Mouse (Mus musculus) lung, embryonic 16.5 days (tissue): ENCODE measurements at regions not wholly inside any gene's neighbourhood (a gene's known extent, or its start where the extent isn't known, plus 50 kb on each side); places are given as distances from the start of the nearest gene placed in this dataset.

ENCODE experiments used
- ATAC-seq: fragments of 200-750 bp; cut with Nextera tagmentation; 2 replicates; pipeline ENCODE4 v1.8.0; 2017; ENCODE audit warnings: low read depth, mild to moderate bottlenecking, moderate library complexity
- H3K27ac ChIP-seq: fragments of 300-500 bp; sonication (generic); 2 replicates; pipeline ENCODE4 v1.5.1; 2014; ENCODE audit warnings: mild to moderate bottlenecking, control low read depth, low read length
- H3K27me3 ChIP-seq: fragments of 300-500 bp; sonication (generic); 2 replicates; pipeline ENCODE4 v1.6.1; 2014; ENCODE audit warnings: low read depth, low read length, mixed read lengths; ENCODE audit not compliant: control insufficient read depth, insufficient read depth
- H3K36me3 ChIP-seq: fragments of 300-500 bp; sonication (generic); 2 replicates; pipeline ENCODE4 v1.6.1; 2014; ENCODE audit warnings: low read length; ENCODE audit not compliant: control insufficient read depth, insufficient read depth
- H3K4me1 ChIP-seq: fragments of 300-500 bp; sonication (generic); replicated peaks from 2 replicates; pipeline ENCODE4 v1.6.1; 2014; ENCODE audit warnings: low read length, mixed read lengths; ENCODE audit not compliant: control insufficient read depth, insufficient read depth
- H3K4me2 ChIP-seq: fragments of 300-500 bp; sonication (generic); 2 replicates; pipeline ENCODE4 v1.6.1; 2014; ENCODE audit warnings: low read depth, low read length, control low read depth
- H3K4me3 ChIP-seq: fragments of 300-500 bp; sonication (generic); 2 replicates; pipeline ENCODE4 v1.5.1; 2014; ENCODE audit warnings: mild to moderate bottlenecking, low read length, control low read depth
- H3K9ac ChIP-seq: fragments of 300-500 bp; sonication (generic); 2 replicates; pipeline ENCODE4 v1.6.1; 2014; ENCODE audit warnings: low read length, control low read depth
- H3K9me3 ChIP-seq: fragments of 300-500 bp; sonication (generic); 2 replicates; pipeline ENCODE4 v1.6.1; 2016; ENCODE audit warnings: low read length; ENCODE audit not compliant: control insufficient read depth
- WGBS: fragments of 180-500 bp; shearing (Covaris S2); extraction: QIAGEN DNeasy Blood & Tissue Kit; methylation state at CpG from one replicate; pipeline ENCODE4 v1.1.7; 2014; 5-methylcytosine and 5-hydroxymethylcytosine counted together

DNA sequence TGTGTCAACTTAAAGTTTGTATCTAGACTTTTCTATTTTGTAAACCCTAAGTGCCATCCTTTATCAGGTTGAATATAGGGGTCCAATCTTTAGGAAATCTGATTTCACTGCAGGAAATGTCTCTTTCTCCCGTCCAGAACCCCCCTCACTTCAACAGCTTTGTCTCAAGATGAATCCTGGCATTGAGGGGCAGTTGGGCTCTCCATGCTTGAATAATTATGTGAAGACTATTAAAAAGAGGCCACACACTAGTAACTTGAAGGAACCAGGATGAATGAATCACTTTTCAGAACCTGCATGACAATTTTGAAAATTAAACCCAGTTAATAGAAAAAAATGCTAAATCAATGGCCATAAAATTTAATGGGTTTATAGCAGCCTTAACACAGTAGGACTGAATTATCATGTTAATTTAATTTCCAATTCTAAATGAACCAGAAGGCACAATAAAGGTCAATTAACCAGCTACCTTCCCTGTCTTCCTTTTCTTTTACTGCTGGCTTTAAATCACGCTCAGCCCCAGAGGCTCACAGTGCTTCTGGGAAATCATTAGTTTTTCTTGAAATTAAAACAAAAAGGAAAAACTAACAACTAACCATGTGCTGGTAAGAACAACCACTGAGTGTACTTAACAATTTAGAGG is 185.3 kb upstream of the Fam92a start:
- H3K27ac ChIP-seq: no peak overlapping the region
- no peak overlapping the region for H3K4me3 ChIP-seq
- H3K9me3 ChIP-seq: no peaks in the 10 kb centered on the region
- no peaks in the 10 kb centered on the region for H3K4me1 ChIP-seq
- 55% methylated on average over 2 of the region's 2 CpGs for WGBS
- no peak overlapping the region for H3K9ac ChIP-seq
- H3K27me3 ChIP-seq: no peaks in the 10 kb centered on the region
- H3K4me2 ChIP-seq: no peak overlapping the region
- H3K36me3 ChIP-seq: no peaks in the 10 kb centered on the region
- ATAC-seq: no peak

- H3K9ac ChIP-seq: no peak overlapping the region
- WGBS: 74% methylated on average over 3 of the region's 3 CpGs
- H3K4me1 ChIP-seq: no peaks in the 10 kb centered on the region
- no peak overlapping the region for H3K27ac ChIP-seq
- H3K27me3 ChIP-seq: no peaks in the 10 kb centered on the region
- H3K36me3 ChIP-seq: no peaks in the 10 kb centered on the region
- no peak overlapping the region for H3K4me2 ChIP-seq
- no peaks in the 10 kb centered on the region for H3K9me3 ChIP-seq
- ATAC-seq: no peak
- H3K4me3 ChIP-seq: no peak overlapping the region
These were observed 181.6 kb upstream of the Fam92a start for GRCm38 (mm10) chr4:12353337-12353856.

DNA sequence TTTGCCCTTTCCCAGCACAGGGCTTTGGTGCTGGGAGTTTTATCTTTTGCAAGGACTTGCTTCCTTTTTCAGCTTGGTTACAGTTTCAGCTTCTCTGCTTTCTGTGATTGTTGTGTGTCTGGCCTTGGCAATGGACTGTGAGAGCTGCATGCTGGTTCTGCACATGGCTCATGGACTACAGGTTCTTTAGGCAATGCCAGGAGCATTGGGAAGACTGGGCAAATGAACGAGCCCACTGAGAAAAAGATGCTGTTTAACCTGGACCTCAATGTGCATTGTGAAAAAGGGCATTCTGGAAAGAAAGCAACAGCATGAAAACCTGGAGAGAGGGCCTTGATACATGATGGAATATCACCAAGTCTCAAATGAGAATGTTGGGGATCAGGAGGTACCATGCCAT is 167.4 kb upstream of the Fam92a start:
- H3K36me3 ChIP-seq: no peaks in the 10 kb centered on the region
- no peak overlapping the region for H3K4me3 ChIP-seq
- H3K9me3 ChIP-seq: no peaks in the 10 kb centered on the region
- no peaks in the 10 kb centered on the region for H3K27me3 ChIP-seq
- no peak for ATAC-seq
- no peak overlapping the region for H3K9ac ChIP-seq
- no peak overlapping the region for H3K27ac ChIP-seq
- H3K4me2 ChIP-seq: no peak overlapping the region
- WGBS: 70% methylated on average over 1 of the region's 1 CpGs
- no peaks in the 10 kb centered on the region for H3K4me1 ChIP-seq

DNA sequence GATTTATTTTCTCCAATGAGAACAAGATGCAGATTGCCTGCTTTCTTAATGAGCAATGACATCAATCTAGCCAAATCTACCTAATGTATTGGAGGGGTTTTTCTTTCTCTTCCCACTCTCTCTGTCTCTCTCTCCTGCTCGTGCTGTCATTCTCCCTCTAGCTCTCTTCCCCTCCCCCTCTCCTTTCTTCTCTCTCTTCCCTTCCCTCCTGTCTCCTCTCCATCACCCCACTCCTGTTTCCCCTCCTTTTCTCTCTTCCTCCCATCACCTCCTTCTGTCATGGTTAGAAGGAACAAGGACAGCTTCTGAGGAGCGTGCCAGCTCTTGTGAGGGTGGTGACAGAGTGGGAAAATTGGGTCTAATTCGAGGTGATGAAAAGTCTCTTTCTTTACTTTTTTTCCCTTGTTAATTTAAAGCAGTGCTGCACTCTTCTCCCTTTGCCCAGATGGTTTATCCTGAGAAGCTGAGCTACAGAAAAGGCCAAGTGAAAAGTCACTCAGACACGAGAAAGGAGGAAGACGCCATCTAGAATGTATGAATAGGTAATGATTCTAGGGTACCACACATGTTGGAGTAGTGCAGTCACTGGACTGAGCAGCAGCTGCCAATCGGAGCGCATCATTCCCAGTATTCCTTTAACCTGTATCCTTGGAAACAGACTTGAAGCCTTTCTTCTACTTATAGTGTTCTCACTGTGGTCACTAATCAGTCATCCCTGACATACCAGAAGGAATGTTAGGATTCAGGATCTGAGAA is 163.2 kb upstream of the Fam92a start:
- Histone ChIP-seq H3K4me3 (no peak overlapping the region), H3K9ac (no peak overlapping the region), H3K4me1 (no peaks in the 10 kb centered on the region), H3K27ac (no peak overlapping the region), H3K36me3 (no peaks in the 10 kb centered on the region), H3K4me2 (no peak overlapping the region), H3K27me3 (no peaks in the 10 kb centered on the region), H3K9me3 (no peaks in the 10 kb centered on the region)
- no peak for ATAC-seq
- 61% methylated on average over 7 of the region's 7 CpGs for WGBS

- peak overlapping the region; percentile 22; the same call in 1 of the 2 replicates for H3K4me2 ChIP-seq
- peak; percentile 84 for ATAC-seq
- no peaks in the 10 kb centered on the region for H3K4me1 ChIP-seq
- 33% methylated on average over 9 of the region's 9 CpGs for WGBS
- H3K36me3 ChIP-seq: no peaks in the 10 kb centered on the region
- H3K27ac ChIP-seq: no peak overlapping the region
- no peaks in the 10 kb centered on the region for H3K9me3 ChIP-seq
- H3K9ac ChIP-seq: no peak overlapping the region
- no peak overlapping the region for H3K4me3 ChIP-seq
- H3K27me3 ChIP-seq: no peaks in the 10 kb centered on the region
These were observed 162.6 kb upstream of the Fam92a start for GRCm38 (mm10) chr4:12334429-12334828.

GRCm38 (mm10) chr4:12316024-12316423 is 144.2 kb upstream of the Fam92a start:
- Histone ChIP-seq H3K9me3 (no peaks in the 10 kb centered on the region), H3K36me3 (no peaks in the 10 kb centered on the region), H3K27ac (no peak overlapping the region), H3K9ac (no peak overlapping the region), H3K4me3 (no peak overlapping the region), H3K4me2 (no peak overlapping the region), H3K4me1 (no peaks in the 10 kb centered on the region), H3K27me3 (no peaks in the 10 kb centered on the region)
- 86% methylated on average over 1 of the region's 1 CpGs for WGBS
- no peak for ATAC-seq

DNA sequence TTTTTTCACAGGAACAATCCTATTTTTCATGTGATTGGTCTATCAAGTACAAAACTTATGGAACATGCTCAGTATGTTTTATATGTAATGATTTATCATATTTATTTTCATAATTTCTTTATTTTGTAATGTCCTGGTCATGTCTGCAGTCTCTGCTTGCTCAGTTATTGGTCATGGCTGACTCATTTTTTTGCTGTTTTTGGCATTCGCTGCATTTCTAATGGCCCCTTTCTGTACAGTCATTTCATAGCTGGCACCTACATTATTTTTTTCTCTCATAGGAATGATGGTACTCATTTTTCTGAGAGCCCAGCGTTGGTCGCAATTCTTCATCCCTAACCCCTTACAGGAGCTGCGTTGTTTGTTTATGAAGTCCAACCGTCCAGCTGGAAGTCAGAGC is 136.5 kb upstream of the Fam92a start:
- 62% methylated on average over 5 of the region's 5 CpGs for WGBS
- Histone ChIP-seq H3K9me3 (no peaks in the 10 kb centered on the region), H3K36me3 (no peaks in the 10 kb centered on the region), H3K4me3 (no peak overlapping the region), H3K27me3 (no peaks in the 10 kb centered on the region), H3K4me1 (no peaks in the 10 kb centered on the region), H3K4me2 (no peak overlapping the region), H3K9ac (no peak overlapping the region), H3K27ac (no peak overlapping the region)
- ATAC-seq: no peak

GRCm38 (mm10) chr4:12306618-12307565 is 135.1 kb upstream of the Fam92a start:
- Histone ChIP-seq H3K27me3 (no peaks in the 10 kb centered on the region), H3K36me3 (no peaks in the 10 kb centered on the region), H3K4me3 (no peak overlapping the region), H3K4me2 (no peak overlapping the region), H3K9me3 (no peaks in the 10 kb centered on the region), H3K4me1 (no peaks in the 10 kb centered on the region), H3K27ac (no peak overlapping the region), H3K9ac (no peak overlapping the region)
- ATAC-seq: no peak
- 66% methylated on average over 9 of the region's 9 CpGs for WGBS
